Mouse (Mus musculus) urinary bladder, adult 18-20 months (tissue): ENCODE measurements at regions not wholly inside any gene's neighbourhood (a gene's known extent, or its start where the extent isn't known, plus 50 kb on each side); places are given as distances from the start of the nearest gene placed in this dataset.

Experiments
- DNase-seq, 2 experiments: peaks; one replicate each; pipeline ENCODE4 v3.0.0; 2022; ENCODE audit warnings: low spot score in 2 of 2, mixed read lengths in 2 of 2

DNA sequence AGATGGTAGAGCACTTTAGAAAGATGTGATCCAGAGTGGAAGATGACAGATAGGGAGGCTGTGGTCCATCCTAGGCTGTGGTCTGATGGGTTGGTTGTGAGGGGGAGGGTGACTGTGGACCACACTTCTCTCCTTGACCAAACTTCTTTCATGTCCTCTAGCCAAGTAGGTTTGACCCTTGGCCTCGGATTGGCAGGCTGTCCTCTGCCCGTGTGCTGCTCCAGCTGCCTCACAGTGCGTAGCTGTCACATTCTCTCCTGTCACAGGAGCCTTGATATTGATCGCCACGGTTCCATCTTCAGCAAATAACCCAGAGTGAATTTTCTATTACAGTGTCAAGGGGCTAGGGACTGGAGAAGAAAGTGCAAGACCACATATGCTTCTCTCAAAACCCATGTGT, 506.9 kb downstream of the Tbc1d22a start:
- no peak for DNase-seq

GRCm38 (mm10) chr15:86737945-86738344, 523.7 kb downstream of the Tbc1d22a start:
- DNase-seq, result no peak

DNA sequence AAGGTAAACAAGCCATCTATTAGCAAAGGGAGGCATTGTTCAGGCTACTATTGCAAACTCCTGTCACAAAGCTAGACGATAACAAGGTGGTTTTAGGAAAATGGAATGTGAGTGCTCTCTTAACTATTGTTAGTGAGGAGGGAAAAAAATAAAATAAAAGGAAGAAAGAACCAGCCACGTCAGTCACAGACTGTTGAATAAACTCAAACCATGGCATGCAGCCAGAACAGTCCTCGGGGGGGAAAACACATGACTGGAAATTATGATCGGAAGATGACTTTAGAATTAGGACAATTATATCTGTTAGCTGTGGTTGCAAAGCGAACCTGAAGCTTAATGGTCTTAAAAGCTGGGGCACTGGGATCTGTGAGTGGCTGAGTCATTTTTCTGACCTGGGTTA, 524.1 kb downstream of the Tbc1d22a start:
- no peak for DNase-seq

DNA sequence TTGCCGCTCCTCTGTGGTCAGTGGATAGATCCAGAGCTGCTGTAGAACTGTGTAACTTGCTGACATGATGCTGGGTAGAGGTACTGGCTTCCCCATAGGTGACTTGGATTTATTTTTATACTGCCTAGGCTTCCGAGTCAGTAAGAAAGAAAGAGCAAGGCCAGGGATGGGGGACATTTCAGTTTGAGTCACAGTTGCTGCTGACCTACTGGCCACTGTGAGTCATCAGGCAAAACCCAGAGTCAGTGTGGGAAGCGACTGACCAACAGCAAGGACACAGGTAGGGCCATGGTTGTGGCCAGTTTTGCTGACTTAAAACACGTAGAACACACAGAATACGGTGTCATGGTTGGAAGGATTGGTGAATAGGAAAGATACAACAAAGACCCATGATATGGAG, 524.5 kb downstream of the Tbc1d22a start:
- no peak for DNase-seq

DNA sequence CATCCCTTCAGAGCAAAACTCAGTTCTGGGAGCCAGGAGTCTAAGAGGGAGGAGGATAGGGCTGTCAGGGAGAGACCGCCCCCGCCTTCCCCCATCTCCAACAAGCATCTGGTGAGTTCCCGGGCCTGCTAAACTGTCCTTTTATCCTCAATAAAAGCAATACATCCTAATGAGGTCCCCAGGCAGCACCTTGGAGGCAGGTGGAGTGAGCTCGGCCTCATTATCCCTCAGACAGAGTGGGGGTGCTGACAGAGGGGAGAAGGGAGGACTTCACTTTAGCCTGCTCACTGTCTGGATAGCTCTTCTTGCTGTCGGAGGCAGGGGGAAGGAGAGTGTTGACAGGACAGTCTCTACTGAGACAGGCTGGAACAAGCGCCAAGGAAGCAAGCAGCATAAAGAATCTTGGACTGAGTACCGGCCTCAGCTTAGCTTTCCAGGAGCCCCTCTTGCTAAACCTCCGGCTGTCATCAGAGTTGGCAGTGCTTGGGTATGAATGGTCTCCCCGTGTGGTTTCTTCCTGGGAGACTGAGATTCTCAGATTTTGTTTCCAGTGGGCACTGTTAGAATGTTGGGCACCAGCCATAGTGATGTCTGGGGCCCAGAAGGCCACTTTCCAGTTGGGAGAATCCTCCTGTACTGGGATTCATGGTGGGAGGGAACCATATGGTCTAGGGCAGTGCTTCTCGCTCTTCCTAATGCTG, 537.3 kb downstream of the Tbc1d22a start:
- no peak for DNase-seq

- DNase-seq, result no peak
These were observed 549.5 kb downstream of the Tbc1d22a start for GRCm38 (mm10) chr15:86763581-86764375.

DNA sequence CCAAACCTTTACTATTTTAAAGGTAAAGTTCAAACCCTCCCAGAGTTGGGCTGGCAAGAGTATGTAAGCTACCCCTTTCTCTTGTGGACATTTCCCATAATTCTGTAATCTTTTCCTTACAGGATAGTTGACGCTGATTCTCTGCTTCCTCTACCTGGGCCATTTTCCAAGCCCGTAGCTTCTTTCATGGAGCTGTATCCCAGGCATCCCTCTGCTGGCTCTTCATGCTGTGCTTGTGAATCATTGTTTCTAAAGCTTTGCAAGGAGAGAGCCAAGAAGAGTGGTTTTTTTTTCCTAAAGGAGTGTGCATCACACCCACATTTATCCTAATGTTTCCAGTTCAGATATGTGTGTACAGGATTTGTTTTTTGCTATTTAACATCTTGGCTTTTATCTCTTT, 553.4 kb downstream of the Tbc1d22a start:
- DNase-seq, result no peak

DNA sequence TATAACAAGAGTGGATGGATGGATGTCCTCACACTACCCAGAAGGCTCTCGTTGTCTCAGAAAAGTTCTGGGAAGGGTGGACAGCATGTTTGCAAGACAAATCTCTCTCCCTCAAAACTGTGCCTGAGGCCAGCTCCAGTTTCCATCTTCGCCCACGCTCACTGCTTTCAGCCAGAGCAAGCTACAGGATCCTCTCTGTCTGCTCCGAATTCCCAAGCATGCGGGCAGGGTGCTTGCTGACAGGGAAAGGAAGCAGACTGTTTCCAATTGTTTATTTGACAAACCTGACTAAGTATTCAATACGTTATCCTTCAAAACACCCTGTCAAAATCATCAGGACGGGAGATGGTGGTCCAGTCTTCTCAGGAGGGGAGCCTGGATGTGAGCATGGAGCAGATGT, 558.8 kb downstream of the Tbc1d22a start:
- no peak for DNase-seq

GRCm38 (mm10) chr15:86777998-86778397, 563.7 kb downstream of the Tbc1d22a start:
- no peak for DNase-seq

GRCm38 (mm10) chr15:86781160-86781559, 566.9 kb downstream of the Tbc1d22a start:
- no peak for DNase-seq

DNA sequence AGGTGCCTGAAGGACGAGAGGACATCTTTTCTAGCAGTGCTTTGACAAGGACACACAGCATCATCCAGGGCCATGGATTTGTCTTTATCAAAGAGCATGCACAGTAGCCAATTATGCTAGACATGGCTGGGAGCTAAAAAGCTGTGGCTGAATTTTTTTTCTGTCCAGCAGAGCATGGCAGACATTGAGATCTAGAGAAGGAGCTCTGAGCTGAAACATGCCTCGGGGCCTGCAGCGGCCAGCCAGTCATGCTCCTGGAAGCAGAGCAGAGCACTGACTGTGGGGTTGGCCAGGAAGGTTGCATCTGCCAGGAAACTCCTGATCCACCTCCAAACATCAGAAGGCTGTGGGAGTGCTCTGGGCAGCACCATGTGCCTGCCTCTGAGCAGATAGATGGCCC, 580.5 kb downstream of the Tbc1d22a start:
- DNase-seq, result no peak

DNA sequence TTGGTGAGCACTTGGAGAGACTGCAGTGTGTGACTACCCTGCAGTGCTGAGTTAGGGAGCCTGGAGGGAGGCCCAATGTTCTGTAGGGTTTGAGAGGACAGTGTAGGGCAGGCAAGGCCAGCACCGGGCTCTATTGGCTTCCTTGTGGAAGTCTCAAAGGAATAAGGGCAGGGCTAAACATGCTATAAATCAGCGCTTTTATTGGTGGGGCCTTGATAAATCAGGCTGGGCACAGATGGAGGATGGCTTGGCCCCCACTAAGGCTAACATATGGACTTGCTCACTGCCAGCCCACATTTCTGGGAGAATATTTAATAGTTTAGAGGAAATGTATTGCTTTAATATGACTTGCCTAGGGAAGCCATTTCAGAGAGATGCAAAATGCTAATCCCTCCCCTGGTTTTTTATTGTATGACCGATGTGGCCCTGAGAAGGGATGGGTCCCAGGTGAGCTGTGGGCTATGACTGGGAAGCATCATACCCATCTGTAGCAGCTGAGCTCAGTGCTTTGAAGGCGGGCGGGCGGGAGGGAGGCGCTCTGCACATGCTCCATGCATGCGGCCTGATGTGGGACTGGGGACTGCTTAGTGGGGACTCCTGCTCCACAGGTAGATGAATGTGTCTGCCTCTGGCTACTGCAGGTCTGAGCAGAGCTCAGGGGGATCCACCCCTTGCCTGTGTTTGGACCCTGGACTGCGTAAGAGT, 584.4 kb downstream of the Tbc1d22a start:
- no peak for DNase-seq

DNA sequence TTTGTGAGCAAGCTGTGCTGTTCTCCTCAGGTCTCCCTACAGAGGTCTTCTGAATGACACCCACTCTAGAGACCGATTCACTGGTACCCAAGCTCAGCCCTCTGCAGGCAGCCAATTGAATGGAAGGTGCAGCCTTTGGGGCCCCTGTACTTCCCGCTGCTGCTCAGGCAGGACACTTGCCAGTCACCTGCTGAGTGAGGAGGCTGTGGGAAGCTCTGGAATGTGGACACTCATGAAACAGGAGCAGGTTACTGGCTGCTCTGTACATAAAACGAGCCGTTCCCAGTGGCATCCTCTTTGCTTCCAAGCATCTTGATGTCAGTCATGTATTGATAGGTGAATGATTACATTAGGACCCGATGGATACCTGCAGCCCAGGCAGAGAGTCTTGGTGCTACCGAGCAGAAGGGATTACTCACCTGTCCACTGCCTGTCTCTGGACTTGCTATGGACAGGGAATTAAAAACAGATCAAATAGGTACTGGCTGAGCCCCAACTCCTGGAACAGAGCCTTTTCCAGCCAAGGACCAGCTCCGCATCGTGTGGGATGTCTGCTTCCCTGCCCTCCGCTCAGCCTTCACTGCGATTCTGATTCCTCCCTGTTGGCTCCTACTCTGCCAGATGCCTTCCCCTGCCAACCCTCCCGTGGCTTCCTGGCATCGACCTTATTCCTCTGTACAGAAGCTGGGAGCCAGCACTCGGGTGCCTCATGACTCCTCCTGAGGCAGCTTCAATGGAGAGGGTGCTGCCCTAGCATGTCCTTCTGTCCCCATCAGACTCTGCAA, 593.2 kb downstream of the Tbc1d22a start:
- no peak for DNase-seq

DNA sequence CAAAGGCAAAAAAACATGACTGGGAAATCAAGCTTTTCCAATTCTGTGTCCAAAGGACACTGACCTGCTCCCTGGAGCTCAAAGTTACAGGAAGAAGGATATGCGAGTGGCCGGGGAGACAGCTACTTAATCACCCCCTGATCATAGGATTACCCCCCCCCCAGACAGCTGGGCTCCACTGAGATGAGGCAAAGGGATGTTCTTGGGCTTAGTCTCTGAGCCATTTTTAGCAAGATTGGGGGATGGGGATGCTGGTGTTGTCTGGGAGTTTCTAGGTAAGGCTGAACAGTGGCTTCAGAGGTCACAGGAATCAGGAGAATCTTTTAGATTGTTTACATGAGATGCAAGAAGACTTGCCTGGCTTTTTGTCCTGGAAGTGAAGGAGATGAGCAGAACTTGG, 597.6 kb downstream of the Tbc1d22a start:
- DNase-seq, result no peak

- DNase-seq, result no peak
These were observed 600.7 kb downstream of the Tbc1d22a start for GRCm38 (mm10) chr15:86814808-86815421.

DNA sequence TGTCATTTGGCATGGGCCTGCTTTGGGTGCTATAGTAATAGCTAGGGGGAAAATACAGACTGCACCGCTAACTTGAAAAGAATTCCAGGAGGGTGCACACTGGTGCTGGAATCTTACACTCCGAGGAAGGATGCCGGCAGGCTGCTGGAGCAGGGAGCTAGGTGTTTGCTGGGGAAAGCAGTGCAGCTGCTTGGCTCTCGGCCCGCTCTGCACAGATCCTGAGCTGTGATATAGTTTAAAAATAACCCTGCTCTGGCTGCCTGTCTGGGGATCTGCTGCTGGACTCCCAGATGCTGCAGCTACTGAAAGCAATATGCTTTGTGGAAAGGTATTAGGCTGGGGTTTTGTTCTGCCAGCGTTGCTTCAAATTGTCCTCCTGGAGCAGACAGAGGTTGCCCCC, 621.7 kb downstream of the Tbc1d22a start:
- DNase-seq, result no peak

DNA sequence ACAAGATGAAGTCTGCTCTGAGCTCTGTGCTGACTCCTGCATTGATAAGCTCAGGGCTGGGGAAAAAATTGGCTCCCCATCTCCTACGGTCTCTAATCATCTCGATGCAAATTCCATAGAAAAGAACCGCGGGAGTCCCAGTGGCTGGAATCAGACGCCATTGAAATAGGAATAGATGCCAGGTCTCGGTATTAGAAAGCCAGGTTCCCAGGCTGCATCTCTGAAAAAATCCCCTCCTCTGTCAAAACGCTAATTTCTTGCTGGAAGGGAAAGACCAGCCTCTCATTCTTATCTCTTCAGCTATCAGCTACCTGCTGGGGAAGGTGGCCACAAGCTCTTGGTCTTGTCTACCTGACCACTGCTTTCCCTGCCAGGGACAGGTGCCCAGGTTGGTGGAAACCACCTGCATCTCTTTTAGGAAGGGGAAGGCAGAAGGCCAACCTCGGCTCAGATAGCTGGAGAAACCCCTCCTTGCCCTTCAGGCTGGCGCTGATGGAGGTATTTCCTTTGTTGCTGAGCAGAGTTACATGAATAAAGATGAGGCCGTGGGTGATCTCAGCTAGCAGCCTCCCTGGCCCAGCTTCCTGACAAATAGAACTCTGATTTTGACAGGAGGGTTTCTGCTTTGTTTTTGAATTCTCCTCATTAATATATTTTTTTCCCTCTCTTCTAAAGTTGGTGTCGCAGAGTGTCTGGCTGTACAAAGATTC, 638.1 kb downstream of the Tbc1d22a start:
- no peak for DNase-seq

- DNase-seq, result no peak
These were observed 644.2 kb downstream of the Tbc1d22a start for GRCm38 (mm10) chr15:86858356-86858906.

DNA sequence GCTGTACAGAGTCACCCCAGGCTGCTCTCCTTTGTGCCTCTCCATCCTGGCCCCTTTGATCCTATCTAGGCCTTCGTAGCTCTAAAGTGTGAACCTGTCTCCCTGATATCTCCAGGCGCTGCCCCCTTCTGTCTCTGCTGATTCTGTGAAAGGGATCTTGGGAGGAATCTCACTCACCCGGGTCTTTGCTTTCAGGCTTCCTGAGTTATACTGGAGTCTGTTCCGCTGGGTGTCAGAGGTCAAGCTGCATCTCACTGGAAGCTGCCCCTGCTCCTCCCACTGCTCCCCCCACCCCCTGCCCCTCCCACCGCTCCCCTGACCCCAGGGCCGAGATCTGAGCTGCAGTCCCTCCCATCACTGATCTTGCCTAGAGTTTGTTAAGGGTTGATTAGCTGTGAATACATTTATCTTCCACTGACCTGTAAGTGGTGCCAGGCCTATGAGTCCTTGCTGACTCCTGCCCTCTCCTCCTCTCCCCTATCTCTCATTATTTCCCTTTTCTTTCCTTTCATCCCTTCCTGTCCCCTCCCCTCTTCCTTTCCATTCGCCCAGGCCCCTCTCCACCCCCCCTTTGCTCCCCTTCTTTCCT, 661.6 kb downstream of the Tbc1d22a start:
- no peak for DNase-seq

DNA sequence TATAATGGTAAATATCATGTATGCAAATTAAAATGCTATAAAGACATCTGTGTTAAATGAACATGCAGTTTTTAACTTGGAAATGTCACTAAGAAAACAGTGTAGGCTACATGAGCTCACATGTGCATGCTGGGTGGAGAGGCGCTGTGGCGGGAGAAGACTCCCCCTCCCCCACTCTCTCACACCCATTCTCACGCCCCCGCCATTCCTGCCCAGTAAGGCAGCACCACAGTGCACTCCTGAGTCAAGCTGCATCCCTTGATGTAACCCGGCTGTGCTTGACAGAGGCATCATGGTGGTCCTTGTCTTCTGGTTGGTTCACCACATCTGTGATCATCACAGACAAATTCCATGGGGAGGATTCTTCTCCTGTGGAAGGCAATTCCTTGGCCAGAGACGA, 647.1 kb upstream of the Fam19a5 start:
- no peak for DNase-seq
